Mouse (Mus musculus) myocyte (in vitro differentiated cells): Measurements from ENCODE around the gene Spata31d1a.

ENCODE experiments used
- CEBPB ChIP-seq: IDR thresholded peaks from 2 replicates; pipeline ENCODE4 v1.6.1; 2011; ENCODE audit warnings: mild to moderate bottlenecking, moderate library complexity; ENCODE audit not compliant: poor library complexity, insufficient read depth, severe bottlenecking
- E2F4 ChIP-seq: IDR thresholded peaks from one replicate; pipeline ENCODE4 v1.6.1; 2011; ENCODE audit warnings: mild to moderate bottlenecking, control low read depth, moderate library complexity; ENCODE audit not compliant: insufficient read depth
- MAX ChIP-seq: IDR thresholded peaks from one replicate; pipeline ENCODE4 v1.6.1; 2011; ENCODE audit warnings: low read depth, mild to moderate bottlenecking, control low read depth
- MYOD1 ChIP-seq, 3 experiments: IDR thresholded peaks; one replicate each; pipeline ENCODE4 v1.6.1; 2011; ENCODE audit warnings: control low read depth in 2 of 3, low read depth in 2 of 3, mild to moderate bottlenecking in 2 of 3, moderate library complexity in 1 of 3; ENCODE audit not compliant: insufficient read length in 2 of 3, control insufficient read depth in 1 of 3
- POLR2A ChIP-seq: IDR thresholded peaks from one replicate; pipeline ENCODE4 v1.6.1; 2011; ENCODE audit warnings: low read depth, mild to moderate bottlenecking, control low read depth, moderate library complexity; ENCODE audit not compliant: insufficient read length
- POLR2AphosphoS2 ChIP-seq: IDR thresholded peaks from one replicate; pipeline ENCODE4 v1.6.1; 2011; ENCODE audit warnings: low read depth, control low read depth; ENCODE audit not compliant: insufficient read length
- REST ChIP-seq: IDR thresholded peaks from one replicate; pipeline ENCODE4 v1.6.1; 2011; ENCODE audit warnings: mild to moderate bottlenecking, control low read depth, moderate library complexity; ENCODE audit not compliant: insufficient read depth, insufficient read length
- TCF12 ChIP-seq: IDR thresholded peaks from one replicate; pipeline ENCODE4 v1.6.1; 2011; ENCODE audit warnings: mild to moderate bottlenecking, control low read depth; ENCODE audit not compliant: poor library complexity, insufficient read depth, severe bottlenecking
- USF1 ChIP-seq: IDR thresholded peaks from one replicate; pipeline ENCODE4 v1.6.1; 2011; ENCODE audit warnings: low read depth, mild to moderate bottlenecking, control low read depth, moderate library complexity

DNA sequence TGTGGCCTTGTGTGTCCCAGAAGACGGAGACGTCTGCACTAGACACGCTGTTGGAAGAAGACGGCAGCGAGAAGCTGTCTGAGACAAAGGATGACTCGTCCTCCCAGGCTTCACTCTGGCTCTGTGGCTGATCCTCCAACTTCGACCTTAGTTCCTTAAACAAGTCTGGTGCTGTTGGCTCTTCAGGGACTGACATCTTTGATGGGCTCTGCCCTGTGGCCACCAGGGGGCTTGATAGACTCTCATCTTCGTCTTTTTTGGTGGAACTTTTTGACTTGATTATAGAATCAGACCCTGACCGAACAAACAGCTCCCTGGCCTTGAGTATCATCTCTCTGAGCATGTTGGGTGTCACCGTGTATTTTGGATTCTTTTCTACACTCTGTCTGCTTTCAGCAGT lies 31.6 kb upstream of the Spata31d1a start:
- TF ChIP-seq E2F4 (no peak), POLR2A (no peak), POLR2AphosphoS2 (no peak), TCF12 (no peak), USF1 (no peak), MYOD1 (IDR thresholded peaks at IDR 0.05; ENCODE audit: control insufficient read depth in 1 of 3, insufficient read length in 2 of 3, low read depth in 2 of 3) (no peak), CEBPB (no peak), MAX (no peak), REST (no peak)
